Mouse (Mus musculus): ENCODE results near the gene Alg12. TPM values are rescaled to one million over a fixed set of nuclear protein-coding genes. Genes with fewer than 3 reads are reported as not detected.
"Not testable (repeated sequence)": the region's sequence is repeated elsewhere in the genome, so short reads cannot be mapped to it uniquely, and the experiment has no call there.

Alg12 gene
- total RNA-seq, 2 experiments from 2014 or later: 11.6 to 14.2 TPM

DNA sequence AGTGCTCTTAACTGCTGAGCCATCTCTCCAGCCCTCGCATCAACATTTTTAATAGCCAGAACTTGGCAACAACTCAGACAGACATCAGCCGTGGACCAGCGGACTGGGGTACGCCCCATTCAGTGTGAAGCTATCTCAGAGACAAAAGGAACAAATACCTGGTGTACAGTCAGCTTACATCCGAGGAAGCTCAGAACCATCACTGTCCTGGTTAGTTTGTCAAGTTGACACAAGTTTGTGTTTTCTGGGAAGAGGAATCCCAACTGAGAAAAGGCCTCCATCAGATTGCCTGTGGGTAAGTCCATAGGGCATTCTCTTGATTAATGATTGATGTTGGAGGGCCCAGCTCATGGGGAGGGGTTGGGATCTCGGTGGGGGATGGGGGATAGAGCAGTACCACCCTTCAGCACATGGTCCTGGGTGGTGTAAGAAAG is 18.2 kb downstream of the Alg12 start:
- ATAC-seq (replicated peaks; ENCODE audit: poor library complexity, severe bottlenecking): no peak

DNA sequence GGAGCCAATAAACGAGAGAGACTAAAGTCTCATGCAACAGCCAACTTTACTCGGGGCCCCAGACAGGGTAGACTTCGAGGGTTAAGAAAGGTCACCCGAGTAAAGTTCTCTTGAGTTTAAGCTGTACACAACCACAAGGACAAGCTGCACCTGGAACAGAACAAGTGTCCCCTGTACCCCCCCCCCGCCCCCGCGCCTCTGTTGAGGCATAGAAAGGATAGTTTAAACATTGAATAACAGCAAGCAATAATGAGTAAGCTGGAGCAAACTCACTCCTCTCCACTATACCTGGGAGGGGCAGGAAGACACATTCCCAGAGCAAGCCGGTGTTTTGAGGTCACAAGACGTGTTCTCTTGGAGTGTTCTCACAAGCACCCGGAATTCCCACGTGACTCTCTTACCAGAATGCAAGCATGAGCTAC is 19.2 kb downstream of the Alg12 start:
- no peak for ATAC-seq (replicated peaks; ENCODE audit: poor library complexity, severe bottlenecking)

DNA sequence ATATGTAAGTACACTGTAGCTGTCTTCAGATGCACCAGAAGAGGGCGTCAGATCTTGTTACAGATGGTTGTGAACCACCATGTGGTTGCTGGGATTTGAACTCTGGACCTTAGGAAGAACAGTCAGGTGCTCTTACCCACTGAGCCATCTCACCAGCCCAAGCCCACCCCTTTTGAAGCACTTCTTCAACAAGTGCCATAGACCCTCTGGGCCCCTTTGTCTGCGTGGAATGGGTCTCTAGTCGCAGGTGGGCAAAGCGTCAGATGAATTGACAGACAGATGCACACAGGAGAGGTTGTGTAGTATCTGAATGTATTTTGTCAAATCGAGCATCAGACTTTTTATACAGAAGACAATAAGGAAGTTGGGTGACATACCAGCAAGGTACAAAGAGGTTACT is 24.4 kb downstream of the Alg12 start:
- not testable (repeated sequence) for ATAC-seq (replicated peaks; ENCODE audit: poor library complexity, severe bottlenecking)

DNA sequence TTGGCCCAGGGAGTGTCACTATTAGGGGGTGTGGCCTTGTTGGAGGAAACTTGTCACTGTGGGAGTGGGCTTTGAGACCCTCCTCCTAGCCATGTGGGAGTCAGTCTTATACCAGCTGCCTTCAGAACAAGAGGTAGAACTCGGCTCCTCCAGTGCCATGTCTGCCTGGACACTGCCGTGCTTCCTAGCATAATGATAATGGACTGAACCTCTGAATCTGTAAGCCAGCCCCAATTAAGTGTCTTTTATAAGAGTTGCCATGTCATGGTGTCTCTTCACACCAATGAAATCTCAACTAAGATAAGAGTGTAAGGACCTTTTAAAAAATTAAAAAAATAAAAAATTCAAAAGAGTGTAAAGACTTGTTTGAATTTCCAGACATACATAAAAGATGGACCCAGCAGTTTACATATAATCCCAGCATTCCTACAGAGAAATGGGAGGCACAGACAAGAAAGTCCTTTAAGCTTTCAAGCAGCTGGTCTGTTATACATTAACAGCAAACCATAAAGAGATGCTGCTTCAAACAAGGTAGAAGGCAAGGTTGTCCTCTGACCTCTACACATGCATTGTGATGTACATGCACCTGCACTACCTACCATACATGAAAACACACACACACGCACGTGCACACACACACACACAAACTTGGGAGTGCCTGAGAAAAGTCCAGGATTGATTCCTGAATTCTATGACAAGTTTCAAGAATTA is 26.8 kb downstream of the Alg12 start:
- ATAC-seq (replicated peaks; ENCODE audit: poor library complexity, severe bottlenecking): no peak

DNA sequence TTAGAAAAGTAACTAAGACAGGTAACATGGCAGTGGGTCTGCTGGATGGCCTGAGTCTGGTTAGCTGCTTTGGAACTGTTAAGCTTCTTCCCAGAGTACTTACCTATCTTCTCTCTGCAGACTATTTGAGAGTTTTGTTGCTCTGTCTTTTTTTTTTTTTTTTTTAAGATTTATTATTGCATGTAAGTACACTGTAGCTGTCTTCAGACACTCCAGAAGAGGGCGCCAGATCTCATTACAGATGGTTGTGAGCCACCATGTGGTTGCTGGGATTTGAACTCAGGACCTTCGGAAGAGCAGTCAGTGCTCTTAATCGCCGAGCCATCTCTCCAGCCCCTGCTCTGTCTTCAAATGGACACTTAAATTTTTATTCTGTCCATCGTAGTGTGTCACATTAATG is 44.5 kb downstream of the Alg12 start:
- not testable (repeated sequence) for ATAC-seq (replicated peaks; ENCODE audit: poor library complexity, severe bottlenecking)

DNA sequence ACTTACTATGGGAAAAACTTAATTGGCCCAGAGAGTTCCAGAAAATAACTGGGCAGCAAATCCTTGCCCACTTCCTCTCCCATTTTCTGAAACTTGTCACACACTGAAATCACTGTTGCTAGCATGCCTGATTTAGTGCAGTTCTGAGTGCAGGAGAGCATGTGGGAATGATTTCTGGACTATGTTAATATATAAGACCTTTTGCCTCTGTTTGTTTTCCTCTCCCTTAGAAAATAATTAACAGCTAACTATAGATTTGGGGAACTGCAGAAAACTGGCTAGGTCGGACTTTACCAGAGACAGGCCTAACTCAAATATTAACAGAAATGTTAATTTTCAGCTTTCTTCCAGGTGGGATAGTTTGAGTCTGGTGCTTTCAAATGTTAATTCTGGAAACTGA is 50.6 kb downstream of the Alg12 start:
- ATAC-seq (replicated peaks; ENCODE audit: poor library complexity, severe bottlenecking): no peak

DNA sequence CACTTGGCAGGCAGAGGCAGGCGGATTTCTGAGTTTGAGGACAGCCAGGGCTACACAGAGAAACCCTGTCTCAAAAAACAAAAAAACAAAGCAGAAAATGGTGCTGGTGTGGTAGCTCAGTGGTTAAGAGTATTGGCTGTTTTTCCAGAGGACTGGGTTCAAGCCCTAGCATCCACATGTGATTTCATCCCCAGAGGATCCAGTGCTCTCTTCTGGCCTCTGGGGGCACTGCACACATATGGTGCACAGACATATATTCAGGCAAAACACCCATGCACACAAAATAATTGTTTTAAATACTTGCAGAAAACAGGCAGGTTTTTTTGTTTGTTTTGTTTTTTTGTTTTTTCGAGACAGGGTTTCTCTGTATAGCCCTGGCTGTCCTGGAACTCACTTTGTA is 53.0 kb downstream of the Alg12 start:
- not testable (repeated sequence) for ATAC-seq (replicated peaks; ENCODE audit: poor library complexity, severe bottlenecking)

DNA sequence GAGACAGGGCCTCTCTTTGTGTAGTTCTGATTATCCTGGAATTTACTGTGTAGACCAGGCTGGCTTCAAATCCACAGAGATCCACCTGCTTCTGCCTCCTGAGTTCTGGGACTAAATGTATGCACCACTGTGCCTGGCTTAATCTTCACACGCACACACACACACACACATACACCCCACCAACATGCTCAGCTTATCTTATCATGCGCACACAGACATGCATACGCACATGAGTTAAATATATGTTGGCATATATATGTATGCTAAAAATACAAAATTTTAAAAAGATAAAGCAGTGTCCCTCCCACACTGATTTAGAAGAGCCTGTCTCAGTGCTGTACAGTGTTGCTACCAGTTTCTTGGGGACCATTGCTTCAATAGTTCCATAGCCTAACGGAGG is 57.6 kb downstream of the Alg12 start:
- no peak for ATAC-seq (replicated peaks; ENCODE audit: poor library complexity, severe bottlenecking)

DNA sequence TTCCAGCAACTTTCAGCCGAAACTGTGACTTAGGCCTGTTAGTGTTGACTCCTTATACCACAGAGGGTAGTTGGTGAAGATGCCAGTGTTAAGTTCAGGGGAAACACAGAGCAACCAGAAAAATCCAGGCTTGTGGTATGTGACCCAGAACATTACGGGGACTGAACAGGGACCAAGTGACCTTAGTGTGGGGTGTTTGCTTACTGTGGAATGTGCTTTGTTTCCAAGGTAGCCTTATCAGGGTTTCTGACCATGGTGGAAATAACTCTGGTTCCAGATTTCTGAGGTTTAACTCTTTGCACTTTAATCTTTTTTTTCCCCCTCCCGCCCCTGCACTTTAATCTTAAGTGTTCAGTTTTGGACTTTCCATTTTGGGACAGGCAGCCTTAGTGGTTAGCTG is 61.1 kb downstream of the Alg12 start:
- no peak for ATAC-seq (replicated peaks; ENCODE audit: poor library complexity, severe bottlenecking)

DNA sequence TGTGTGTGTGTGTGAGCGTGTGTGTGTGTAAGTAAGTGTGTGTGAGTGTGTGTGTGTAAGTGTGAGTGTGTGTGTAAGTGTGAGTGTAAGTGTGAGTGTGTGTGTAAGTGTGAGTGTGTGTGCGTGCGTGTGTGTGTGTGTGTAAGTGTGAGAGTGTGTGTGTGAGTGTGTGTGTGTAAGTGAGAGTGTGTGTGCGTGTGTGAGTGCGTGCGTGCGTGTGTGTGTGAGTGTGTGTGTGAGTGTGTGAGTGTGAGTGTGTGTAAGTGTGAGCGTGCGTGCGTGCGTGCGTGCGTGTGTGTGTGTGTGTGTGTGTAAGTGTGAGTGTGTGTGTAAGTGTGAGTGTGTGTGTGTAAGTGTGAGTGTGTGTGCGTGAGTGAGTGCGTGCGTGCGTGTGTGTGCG is 63.4 kb downstream of the Alg12 start:
- ATAC-seq (replicated peaks; ENCODE audit: poor library complexity, severe bottlenecking): no peak

Other genes starting within 250 kb of the Alg12 start
- not detected in 2 replicates for gene Zdhhc25, start 219.0 kb downstream of the Alg12 start, total RNA-seq (2014; fragmentation: Nextera tagmentation)
- gene Zdhhc25, start 219.0 kb downstream of the Alg12 start, total RNA-seq (2017): not detected in 2 replicates
- gene Brd1, start 85.1 kb downstream of the Alg12 start, total RNA-seq (2014; fragmentation: Nextera tagmentation): 40.9 and 53.1 TPM in 2 replicates
- 51.7 and 52.5 TPM in 2 replicates for gene Brd1, start 85.1 kb downstream of the Alg12 start, total RNA-seq (2017)
- 62.1 and 73.2 TPM in 2 replicates for gene Zbed4, start 67.7 kb downstream of the Alg12 start, total RNA-seq (2014; fragmentation: Nextera tagmentation)
- 55.0 and 61.0 TPM in 2 replicates for gene Zbed4, start 67.7 kb downstream of the Alg12 start, total RNA-seq (2017)
- 72.9 and 76.0 TPM in 2 replicates for gene Creld2, start 328 bp upstream of the Alg12 start, total RNA-seq (2014; fragmentation: Nextera tagmentation)
- gene Creld2, start 328 bp upstream of the Alg12 start, total RNA-seq (2017): 138 and 139 TPM in 2 replicates
- gene Pim3, start 42.9 kb upstream of the Alg12 start, total RNA-seq (2014; fragmentation: Nextera tagmentation): 13.8 and 14.6 TPM in 2 replicates
- 13.0 and 21.3 TPM in 2 replicates for gene Pim3, start 42.9 kb upstream of the Alg12 start, total RNA-seq (2017)
- not detected in 2 replicates for gene Ttll8, start 135.1 kb upstream of the Alg12 start, total RNA-seq (2014; fragmentation: Nextera tagmentation)
- gene Ttll8, start 135.1 kb upstream of the Alg12 start, total RNA-seq (2017): not detected in 2 replicates
- gene Mlc1, start 159.7 kb upstream of the Alg12 start, total RNA-seq (2014; fragmentation: Nextera tagmentation): not detected in 2 replicates
- not detected in 2 replicates for gene Mlc1, start 159.7 kb upstream of the Alg12 start, total RNA-seq (2017)
- not detected in 2 replicates for gene Mov10l1, start 163.6 kb upstream of the Alg12 start, total RNA-seq (2014; fragmentation: Nextera tagmentation)
- not detected in 2 replicates for gene Mov10l1, start 163.6 kb upstream of the Alg12 start, total RNA-seq (2017)
- not detected in 2 replicates for gene Panx2, start 240.4 kb upstream of the Alg12 start, total RNA-seq (2014; fragmentation: Nextera tagmentation)
- not detected in 2 replicates for gene Panx2, start 240.4 kb upstream of the Alg12 start, total RNA-seq (2017)